Mouse (Mus musculus) CD4-positive helper T cell, adult 2 months (primary cell): ENCODE data around the gene Atp1a1.

Experiments used
- DNase-seq: peaks from one replicate; pipeline ENCODE4 v3.0.0-alpha.2; 2012; ENCODE audit warnings: low read depth, missing footprints, low spot score

Atp1a1 gene

GRCm38 (mm10) chr3:101593266-101593651, 11.2 kb downstream of the Atp1a1 start:
- no peak for DNase-seq

- no peak for DNase-seq
Observed at GRCm38 (mm10) chr3:101592281-101593265, 11.9 kb downstream of the Atp1a1 start.

GRCm38 (mm10) chr3:101590380-101590779, 14.1 kb downstream of the Atp1a1 start:
- no peak for DNase-seq

GRCm38 (mm10) chr3:101588299-101588698, 16.2 kb downstream of the Atp1a1 start:
- DNase-seq = no peak

- DNase-seq = no peak
Observed at GRCm38 (mm10) chr3:101586794-101587193, 17.7 kb downstream of the Atp1a1 start.

- DNase-seq = no peak
Observed at GRCm38 (mm10) chr3:101578072-101578471, 26.4 kb downstream of the Atp1a1 start.

- DNase-seq = no peak
Observed at GRCm38 (mm10) chr3:101577361-101577760, 27.1 kb downstream of the Atp1a1 start.

- no peak for DNase-seq
Observed at GRCm38 (mm10) chr3:101575527-101576085, 28.9 kb downstream of the Atp1a1 start.

- no peak for DNase-seq
Observed at GRCm38 (mm10) chr3:101574463-101575193, 29.9 kb downstream of the Atp1a1 start.

GRCm38 (mm10) chr3:101572991-101573390, 31.5 kb downstream of the Atp1a1 start:
- DNase-seq = no peak

GRCm38 (mm10) chr3:101572174-101572626, 32.3 kb downstream of the Atp1a1 start:
- DNase-seq = no peak

GRCm38 (mm10) chr3:101571515-101572130, 32.9 kb downstream of the Atp1a1 start:
- no peak for DNase-seq

GRCm38 (mm10) chr3:101570747-101571514, 33.6 kb downstream of the Atp1a1 start:
- DNase-seq = peak; percentile 69

GRCm38 (mm10) chr3:101570246-101570645, 34.2 kb downstream of the Atp1a1 start:
- DNase-seq = no peak

GRCm38 (mm10) chr3:101568627-101569026, 35.9 kb downstream of the Atp1a1 start:
- DNase-seq = no peak

- no peak for DNase-seq
Observed at GRCm38 (mm10) chr3:101564011-101564410, 40.5 kb downstream of the Atp1a1 start.

GRCm38 (mm10) chr3:101562510-101563209, 41.8 kb downstream of the Atp1a1 start:
- DNase-seq = no peak

- no peak for DNase-seq
Observed at GRCm38 (mm10) chr3:101561948-101562347, 42.5 kb downstream of the Atp1a1 start.

- no peak for DNase-seq
Observed at GRCm38 (mm10) chr3:101560841-101561522, 43.5 kb downstream of the Atp1a1 start.

GRCm38 (mm10) chr3:101556712-101557111, 47.8 kb downstream of the Atp1a1 start:
- DNase-seq = no peak
